Mouse (Mus musculus): ENCODE measurements around the gene Resf1.
"Not testable (repeated sequence)": the region's sequence is repeated elsewhere in the genome, so short reads cannot be mapped to it uniquely, and the experiment has no call there.

- TF ChIP-seq CTCF (conservative IDR thresholded peaks at IDR 0.05; ENCODE audit: insufficient read depth, insufficient read length, low read depth, low read length); POLR2A (IDR thresholded peaks at IDR 0.05; ENCODE audit: low read depth, low read length): not testable (repeated sequence)
Measured at GRCm38 (mm10) chr6:149365975-149366374, 56.8 kb downstream of the Resf1 start.
